Mouse (Mus musculus) frontal cortex, adult 2 months (tissue): ENCODE data around the gene Rnf180. TPM values are rescaled to one million over a fixed set of nuclear protein-coding genes. Genes with fewer than 3 reads are reported as not detected.
A peak's percentile ranks its signal among the peaks of the same experiment; 100 is the strongest.

Source experiments
- DNase-seq, 2 experiments: peaks; one replicate each; pipeline ENCODE4 v3.0.0; 2022; ENCODE audit warnings: low spot score in 1 of 2; ENCODE audit errors: extremely low spot score in 1 of 2
- polyA plus RNA-seq: library from polyadenylated mRNA; depleted of rRNA; stranded (reverse); fragments of >200 nt; gene quantifications from 2 replicates; pipeline ENCODE4 v1.2.3, GENCODE M21; 2012

Rnf180 gene
- polyA plus RNA-seq, 1 experiment: 18.9 TPM

GRCm38 (mm10) chr13:105256757-105257433 is 37.7 kb downstream of the Rnf180 start:
- no peak for DNase-seq

- DNase-seq: peak in 1 of 2 experiments; percentile 34
Observed at GRCm38 (mm10) chr13:105250767-105251166, 43.8 kb downstream of the Rnf180 start.

- no peak for DNase-seq
Observed at GRCm38 (mm10) chr13:105250264-105250663, 44.4 kb downstream of the Rnf180 start.

DNA sequence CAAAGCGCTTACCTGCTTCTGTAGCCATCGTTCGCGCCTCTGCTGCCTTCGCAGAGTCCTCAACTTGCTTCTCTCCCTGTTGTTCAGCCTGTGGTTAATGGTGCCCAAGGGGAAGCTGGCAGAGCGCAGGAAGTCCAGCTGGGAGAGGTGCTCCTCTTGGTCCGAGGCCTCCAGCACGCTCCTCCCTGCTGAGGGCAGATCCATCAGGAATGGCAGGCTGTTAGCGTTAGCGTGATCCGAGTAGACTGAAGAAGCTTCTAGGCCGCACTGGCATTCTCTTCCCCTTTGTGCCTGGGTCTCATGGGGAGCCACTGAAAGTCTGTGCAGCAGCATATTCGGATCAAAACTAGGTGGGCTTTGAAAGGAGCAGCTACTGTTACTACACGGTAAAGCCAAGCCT is 45.0 kb downstream of the Rnf180 start:
- peak in 1 of 2 experiments; percentile 17 for DNase-seq

GRCm38 (mm10) chr13:105247691-105248090 is 46.9 kb downstream of the Rnf180 start:
- DNase-seq: no peak

DNA sequence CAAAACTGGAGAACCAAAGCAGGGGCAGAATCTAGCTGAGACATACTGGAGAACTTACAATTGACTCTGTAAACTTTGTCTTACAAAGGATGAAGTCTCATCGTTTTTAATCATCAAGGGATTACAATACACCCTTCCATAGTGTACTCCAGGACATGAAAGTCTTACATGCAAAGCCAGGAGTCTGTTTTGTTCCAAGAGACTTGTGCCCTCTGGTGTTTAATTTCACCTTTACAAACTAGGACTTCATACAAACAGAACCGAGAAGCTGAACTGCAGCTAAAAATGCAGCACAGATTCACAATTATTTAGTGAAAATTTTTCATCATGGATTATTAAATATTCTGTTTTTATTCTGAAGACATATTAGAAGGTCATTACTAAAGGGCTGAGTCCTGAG is 53.8 kb downstream of the Rnf180 start:
- peak in 1 of 2 experiments; percentile 23 for DNase-seq

DNA sequence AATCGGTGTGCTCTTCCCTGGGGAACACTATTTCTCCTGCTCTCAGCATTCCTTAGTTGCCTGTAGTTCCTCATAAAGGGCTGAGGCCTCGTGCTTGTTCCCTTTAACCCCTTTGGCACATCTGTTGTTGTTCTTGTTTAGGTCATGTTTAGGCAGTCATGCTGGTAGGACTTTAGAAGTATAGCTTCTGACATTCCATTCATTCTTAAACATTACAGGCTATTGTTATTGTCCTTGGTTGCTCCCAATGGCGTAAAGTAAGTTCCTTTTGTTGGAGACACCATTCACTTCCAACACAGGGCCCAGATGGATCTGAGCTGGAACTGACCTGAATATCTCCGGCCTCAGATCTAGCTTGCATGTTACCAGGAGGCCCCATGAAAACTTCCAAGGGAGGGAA is 67.5 kb downstream of the Rnf180 start:
- no peak for DNase-seq

DNA sequence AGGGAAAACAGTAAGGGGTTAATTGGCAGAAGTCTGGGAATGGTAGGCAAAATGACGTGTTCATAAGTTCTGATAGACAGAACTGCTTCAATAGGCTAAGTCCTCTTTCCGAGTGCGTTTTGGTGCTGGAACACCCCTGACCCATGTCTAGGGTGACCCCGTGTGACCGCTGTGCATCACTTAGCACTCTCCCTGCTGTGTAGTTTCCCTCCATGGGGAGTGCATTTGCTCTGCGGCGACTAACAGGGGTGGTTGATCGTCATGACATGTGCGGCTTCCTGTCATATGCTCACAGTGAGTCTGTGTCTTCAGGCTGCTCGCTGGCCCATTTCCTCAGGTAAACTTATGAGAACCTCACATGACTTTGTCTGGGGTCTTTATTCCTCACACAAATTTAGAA is 70.6 kb downstream of the Rnf180 start:
- DNase-seq: no peak

- peak in 1 of 2 experiments; percentile 58 for DNase-seq
Observed at GRCm38 (mm10) chr13:105223147-105223546, 71.5 kb downstream of the Rnf180 start.

DNA sequence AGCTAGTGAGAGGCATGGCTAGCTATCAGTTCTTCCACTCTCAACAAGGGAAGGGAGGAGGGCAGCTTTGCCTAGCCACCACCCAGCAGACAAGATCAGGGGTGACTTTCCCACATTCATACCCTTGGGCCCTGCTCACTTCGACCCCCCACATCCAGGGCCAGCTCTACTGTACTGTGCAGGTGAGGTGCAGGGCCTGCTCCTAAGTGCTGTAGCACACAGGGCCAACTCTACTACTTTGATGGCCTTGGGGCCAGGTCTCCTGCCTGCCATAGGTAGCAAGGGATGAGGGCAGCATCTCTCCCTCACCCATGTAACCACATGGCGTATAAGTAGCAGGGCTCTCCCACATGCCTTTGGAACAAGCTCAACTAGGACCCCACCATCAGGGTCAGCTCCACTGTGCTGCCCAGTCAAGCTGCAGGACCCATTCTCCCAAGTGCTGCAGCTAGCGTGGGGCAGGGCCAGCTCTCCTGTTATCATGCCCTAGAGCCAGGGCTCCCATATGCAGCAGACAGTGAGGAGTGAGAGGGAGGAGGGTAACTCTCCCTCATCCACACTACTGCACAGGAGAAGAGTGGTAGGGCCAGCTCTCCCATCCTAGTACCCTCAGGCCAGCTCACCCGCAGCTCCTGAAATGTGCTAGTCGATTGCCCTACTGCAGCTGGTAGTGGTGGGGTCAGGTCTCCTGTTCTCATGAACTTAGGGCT is 72.4 kb downstream of the Rnf180 start:
- DNase-seq: no peak

DNA sequence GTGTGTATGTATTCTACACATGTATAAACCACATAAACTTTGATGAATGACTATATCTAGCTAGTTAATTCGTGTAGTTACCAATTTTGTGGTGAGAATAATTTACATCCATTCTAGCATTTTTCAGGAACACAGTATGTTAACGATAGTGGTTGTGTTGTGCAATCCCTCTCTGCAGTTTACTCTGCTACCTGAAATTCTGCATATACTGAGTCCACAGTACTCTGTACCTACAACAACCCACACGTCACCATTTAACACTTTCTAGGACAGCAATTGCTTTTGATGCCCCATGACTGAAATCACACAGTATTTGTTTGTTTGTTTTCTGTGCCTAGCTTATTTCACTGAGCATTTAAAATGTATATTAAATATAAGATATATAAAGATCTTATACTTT is 83.9 kb downstream of the Rnf180 start:
- DNase-seq: no peak

DNA sequence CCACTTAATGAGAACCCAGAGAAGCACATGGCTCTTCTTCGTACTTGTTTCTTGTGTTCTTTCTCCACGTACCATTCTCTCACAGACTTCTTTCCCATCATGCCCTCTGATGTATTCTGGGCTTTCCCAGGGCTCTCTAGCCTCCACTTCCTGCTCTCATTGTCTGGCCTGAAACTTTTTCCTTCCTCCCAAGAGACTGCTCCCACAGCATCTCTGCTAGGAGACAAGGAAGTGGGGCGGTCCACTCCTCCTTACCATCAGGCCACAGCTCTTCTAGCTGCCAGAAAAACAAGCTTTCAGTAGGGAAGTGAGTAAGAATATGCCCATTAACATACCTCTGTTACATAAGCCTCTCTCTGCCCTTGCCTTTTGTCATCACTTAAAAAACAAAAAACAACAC is 90.8 kb downstream of the Rnf180 start:
- no peak for DNase-seq

GRCm38 (mm10) chr13:105198658-105199057 is 96.0 kb downstream of the Rnf180 start:
- DNase-seq: no peak

GRCm38 (mm10) chr13:105198028-105198427 is 96.6 kb downstream of the Rnf180 start:
- DNase-seq: no peak

DNA sequence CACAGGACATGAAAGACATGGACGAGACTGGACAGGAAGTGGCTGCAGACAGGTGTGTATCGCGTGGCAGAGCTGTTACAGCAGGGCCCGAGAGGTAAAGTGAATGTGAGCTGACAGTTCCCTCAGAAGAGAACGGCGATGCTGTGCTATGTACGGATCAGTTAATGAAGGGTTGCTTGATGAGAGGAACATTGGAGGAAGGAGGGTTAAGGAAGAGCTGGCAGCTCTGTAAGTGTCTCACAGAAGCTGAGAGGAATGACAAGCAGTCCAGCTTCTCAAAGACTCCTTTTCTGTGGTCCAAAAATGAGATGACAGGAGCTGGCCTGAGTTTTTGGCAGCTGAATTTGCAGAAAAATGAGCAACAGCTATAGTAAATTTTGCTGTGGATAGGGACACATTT is 101.0 kb downstream of the Rnf180 start:
- peak in 1 of 2 experiments; percentile 30 for DNase-seq

GRCm38 (mm10) chr13:105188730-105189129 is 105.9 kb downstream of the Rnf180 start:
- DNase-seq: peak in 1 of 2 experiments; percentile 48

DNA sequence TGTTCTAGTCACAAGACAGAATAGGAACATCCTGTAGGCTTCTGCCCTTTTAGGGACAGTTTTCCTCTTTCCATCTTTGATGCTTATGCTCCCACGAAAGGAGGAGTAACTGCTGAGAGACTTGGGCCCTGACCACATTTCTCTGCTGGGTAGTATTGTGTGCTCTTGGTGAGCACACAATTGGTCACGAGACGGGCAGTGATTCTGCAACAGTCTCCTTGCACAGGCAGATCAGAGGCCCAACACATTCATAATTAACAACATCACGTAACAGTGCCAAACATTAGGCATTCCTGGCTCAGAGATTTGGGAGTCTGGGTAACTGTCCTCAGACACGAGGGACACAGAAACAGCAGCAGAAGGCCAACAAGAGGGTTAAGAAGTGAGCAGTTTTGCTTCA is 113.8 kb downstream of the Rnf180 start:
- no peak for DNase-seq

GRCm38 (mm10) chr13:105165441-105165840 is 129.2 kb downstream of the Rnf180 start:
- no peak for DNase-seq

DNA sequence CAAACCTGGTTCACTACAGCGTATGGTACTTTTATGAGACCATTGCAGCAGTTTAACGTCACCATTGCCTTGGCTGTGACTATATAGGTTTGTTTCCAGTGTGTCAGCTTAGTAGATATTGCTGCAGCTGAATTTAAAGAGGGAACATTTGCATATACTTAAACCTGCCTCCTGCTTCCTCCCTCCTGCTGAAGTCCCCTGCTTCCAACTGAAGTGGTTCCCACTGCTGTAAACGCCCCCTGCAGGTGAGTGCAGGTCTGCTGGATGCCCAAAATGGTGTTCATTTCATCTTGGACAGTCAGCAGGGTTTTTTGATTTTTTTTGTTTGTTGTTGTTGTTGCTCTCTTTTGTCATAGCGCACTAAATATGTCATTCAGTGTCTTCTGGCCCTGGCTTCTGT is 140.7 kb downstream of the Rnf180 start:
- DNase-seq: peak in 1 of 2 experiments; percentile 39

- DNase-seq: no peak
Observed at GRCm38 (mm10) chr13:105150006-105150405, 144.6 kb downstream of the Rnf180 start.

- DNase-seq: no peak
Observed at GRCm38 (mm10) chr13:105147795-105148418, 146.7 kb downstream of the Rnf180 start.

GRCm38 (mm10) chr13:105146827-105147226 is 147.8 kb downstream of the Rnf180 start:
- no peak for DNase-seq
